Mouse (Mus musculus): ENCODE measurements around the gene Adora1. TPM values are rescaled to one million over a fixed set of nuclear protein-coding genes. Genes with fewer than 3 reads are reported as not detected.

The Adora1 gene
- total and polyA plus RNA-seq, 2 experiments = 3.2 to 17.0 TPM

DNA sequence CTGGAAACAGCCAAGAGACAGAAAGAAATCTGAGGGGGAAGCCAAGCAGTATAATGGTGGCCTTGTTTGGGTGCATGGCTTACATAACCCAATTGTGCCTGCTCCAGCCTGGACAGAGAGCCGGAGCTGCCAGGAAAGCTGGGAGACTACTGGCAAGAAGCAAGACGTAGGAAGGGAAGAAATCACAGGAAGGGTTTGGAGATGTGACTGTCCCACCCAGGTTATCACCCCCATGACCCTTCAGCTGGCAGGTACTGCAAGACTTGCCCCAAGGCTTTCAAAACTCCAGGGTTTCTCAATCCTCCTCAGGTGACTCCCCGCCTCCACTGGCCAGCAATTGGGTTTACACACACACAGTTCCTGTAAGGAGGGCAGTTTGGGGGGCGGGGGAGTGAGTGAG lies 53.2 kb downstream of the Adora1 start, which contains the start of gene Chil1:
Gene Chil1 (plus strand): TSS at position 152 of the 400 bp plus-strand sequence.
- WGBS = 57% methylated on average over 4 of the region's 4 CpGs
- no peaks in the 10 kb centered on the region for H3K27me3 ChIP-seq (ENCODE audit: control insufficient read depth, insufficient read depth, low read length)
- no peaks in the 10 kb centered on the region for H3K36me3 ChIP-seq (ENCODE audit: control insufficient read depth, insufficient read depth, low read length)
- H3K79me2 ChIP-seq (ENCODE audit: control insufficient read depth, insufficient read depth, low read length) = no peaks in the 10 kb centered on the region
- no peak within 1 kb of the TSS for H3K9ac ChIP-seq (ENCODE audit: low read depth, low read length)
- peak; percentile 22 for DNase-seq (ENCODE audit: extremely low read depth, low read depth, low spot score)
- H3K4me3 ChIP-seq (ENCODE audit: insufficient read depth, low read depth, low read length) = no peak within 1 kb of the TSS
- TF ChIP-seq CTCF (IDR thresholded peaks at IDR 0.05; ENCODE audit: low read depth, low read length) (no peak), POLR2A (IDR thresholded peaks at IDR 0.05; ENCODE audit: extremely low read depth, insufficient read depth, low read length) (no peak)
- H3K4me1 ChIP-seq (ENCODE audit: control insufficient read depth, insufficient read depth, low read length) = no peaks in the 10 kb centered on the region
- H3K27ac ChIP-seq (replicated peaks; ENCODE audit: insufficient read depth, low read depth, low read length) = no peak within 1 kb of the TSS

- TF ChIP-seq POLR2A (IDR thresholded peaks at IDR 0.05; ENCODE audit: extremely low read depth, insufficient read depth, low read length) (no peak), CTCF (IDR thresholded peaks at IDR 0.05; ENCODE audit: low read depth, low read length) (no peak)
- no peak overlapping the region for H3K27ac ChIP-seq (replicated peaks; ENCODE audit: insufficient read depth, low read depth, low read length)
- WGBS = 96% methylated on average over 5 of the region's 5 CpGs
These were observed 57.3 kb downstream of the Adora1 start for GRCm38 (mm10) chr1:134177976-134178375.

DNA sequence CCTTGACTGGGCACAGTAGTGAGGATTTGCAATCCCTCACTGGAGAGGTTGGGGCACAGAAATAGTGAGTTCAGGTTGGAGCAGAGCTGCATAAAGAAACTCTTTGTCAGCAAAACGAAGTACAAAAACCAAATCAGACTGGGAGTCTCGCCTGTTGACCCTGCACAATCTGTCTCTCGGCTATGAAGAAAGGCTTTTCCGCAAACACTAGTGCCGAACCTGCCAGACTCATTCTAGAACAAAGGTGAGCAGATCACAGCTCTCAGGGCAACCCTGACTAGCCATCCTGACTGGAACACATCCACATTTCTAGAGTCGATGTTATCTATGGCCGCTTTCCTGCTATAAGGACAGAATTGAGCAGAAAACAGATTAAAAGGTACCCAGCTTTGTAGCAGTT lies 62.1 kb downstream of the Adora1 start:
- DNase-seq (ENCODE audit: extremely low read depth, low read depth, low spot score) = peak; percentile 83
- Histone ChIP-seq H3K9ac (ENCODE audit: low read depth, low read length) (no peak overlapping the region), H3K4me1 (ENCODE audit: control insufficient read depth, insufficient read depth, low read length) (peaks cover 3% of the 10 kb centered on the region; the same call in 1 of the 2 replicates), H3K4me3 (ENCODE audit: insufficient read depth, low read depth, low read length) (no peak overlapping the region), H3K79me2 (ENCODE audit: control insufficient read depth, insufficient read depth, low read length) (no peaks in the 10 kb centered on the region), H3K27ac (replicated peaks; ENCODE audit: insufficient read depth, low read depth, low read length) (no peak overlapping the region), H3K36me3 (ENCODE audit: control insufficient read depth, insufficient read depth, low read length) (no peaks in the 10 kb centered on the region), H3K27me3 (ENCODE audit: control insufficient read depth, insufficient read depth, low read length) (no peaks in the 10 kb centered on the region)
- WGBS = 19% methylated on average over 7 of the region's 7 CpGs
- TF ChIP-seq CTCF (IDR thresholded peaks at IDR 0.05; ENCODE audit: low read depth, low read length) (no peak), POLR2A (IDR thresholded peaks at IDR 0.05; ENCODE audit: extremely low read depth, insufficient read depth, low read length) (no peak)

More at GRCm38 (mm10) chr1:134177976-134178375, 57.3 kb downstream of the Adora1 start:
- Histone ChIP-seq H3K9ac (ENCODE audit: low read depth, low read length) (no peak overlapping the region), H3K4me1 (ENCODE audit: control insufficient read depth, insufficient read depth, low read length) (peaks cover 1% of the 10 kb centered on the region; the same call in 1 of the 2 replicates), H3K4me3 (ENCODE audit: insufficient read depth, low read depth, low read length) (no peak overlapping the region), H3K36me3 (ENCODE audit: control insufficient read depth, insufficient read depth, low read length) (no peaks in the 10 kb centered on the region), H3K79me2 (ENCODE audit: control insufficient read depth, insufficient read depth, low read length) (no peaks in the 10 kb centered on the region), H3K27me3 (ENCODE audit: control insufficient read depth, insufficient read depth, low read length) (no peaks in the 10 kb centered on the region)
- DNase-seq (ENCODE audit: extremely low read depth, low read depth, low spot score) = no peak

GRCm38 (mm10) chr1:134168985-134169697 lies 66.1 kb downstream of the Adora1 start:
- no peak for DNase-seq (ENCODE audit: extremely low read depth, low read depth, low spot score)
- no peak overlapping the region for H3K9ac ChIP-seq (ENCODE audit: low read depth, low read length)
- whole genome bisulfite sequencing = 94% methylated on average over 8 of the region's 8 CpGs
- H3K36me3 ChIP-seq (ENCODE audit: control insufficient read depth, insufficient read depth, low read length) = no peaks in the 10 kb centered on the region
- H3K4me3 ChIP-seq (ENCODE audit: insufficient read depth, low read depth, low read length) = no peak overlapping the region
- no peak overlapping the region for H3K27ac ChIP-seq (replicated peaks; ENCODE audit: insufficient read depth, low read depth, low read length)
- TF ChIP-seq POLR2A (IDR thresholded peaks at IDR 0.05; ENCODE audit: extremely low read depth, insufficient read depth, low read length) (no peak), CTCF (IDR thresholded peaks at IDR 0.05; ENCODE audit: low read depth, low read length) (no peak)
- peaks cover 3% of the 10 kb centered on the region; the same call in 1 of the 2 replicates for H3K4me1 ChIP-seq (ENCODE audit: control insufficient read depth, insufficient read depth, low read length)
- H3K27me3 ChIP-seq (ENCODE audit: control insufficient read depth, insufficient read depth, low read length) = no peaks in the 10 kb centered on the region
- H3K79me2 ChIP-seq (ENCODE audit: control insufficient read depth, insufficient read depth, low read length) = no peaks in the 10 kb centered on the region

- DNase-seq (ENCODE audit: extremely low read depth, low read depth, low spot score) = no peak
- H3K4me1 ChIP-seq (ENCODE audit: control insufficient read depth, insufficient read depth, low read length) = peaks cover 3% of the 10 kb centered on the region; the same call in 1 of the 2 replicates
- H3K27me3 ChIP-seq (ENCODE audit: control insufficient read depth, insufficient read depth, low read length) = no peaks in the 10 kb centered on the region
- TF ChIP-seq CTCF (IDR thresholded peaks at IDR 0.05; ENCODE audit: low read depth, low read length) = no peak
- no peaks in the 10 kb centered on the region for H3K79me2 ChIP-seq (ENCODE audit: control insufficient read depth, insufficient read depth, low read length)
- no peaks in the 10 kb centered on the region for H3K36me3 ChIP-seq (ENCODE audit: control insufficient read depth, insufficient read depth, low read length)
- no peak overlapping the region for H3K4me3 ChIP-seq (ENCODE audit: insufficient read depth, low read depth, low read length)
- 80% methylated on average over 3 of the region's 3 CpGs for WGBS
- H3K27ac ChIP-seq (replicated peaks; ENCODE audit: insufficient read depth, low read depth, low read length) = no peak overlapping the region
- H3K9ac ChIP-seq (ENCODE audit: low read depth, low read length) = no peak overlapping the region
These were observed 66.7 kb downstream of the Adora1 start for GRCm38 (mm10) chr1:134168567-134168966.

Measured in liver, adult 2 months (tissue).